Mouse (Mus musculus) cortical plate, adult 2 months (tissue): Measurements from ENCODE around the gene Rabgef1.

ENCODE experiments used
- CTCF ChIP-seq: fragments of 200-500 bp; IDR thresholded peaks from 2 replicates; pipeline ENCODE4 v1.5.1; 2011; ENCODE audit warnings: mild to moderate bottlenecking, control low read depth, low read length; ENCODE audit not compliant: insufficient read depth; ENCODE audit errors: extremely low read depth
- POLR2A ChIP-seq: fragments of 200-500 bp; IDR thresholded peaks from 2 replicates; pipeline ENCODE4 v1.6.1; 2011; ENCODE audit warnings: mild to moderate bottlenecking, low read length, control low read depth; ENCODE audit not compliant: insufficient read depth; ENCODE audit errors: extremely low read depth

GRCm38 (mm10) chr5:130142041-130142440 lies 29.6 kb upstream of the Rabgef1 start:
- TF ChIP-seq CTCF (no peak), POLR2A (no peak)
